Mouse (Mus musculus): ENCODE measurements at regions not wholly inside any gene's neighbourhood (a gene's known extent, or its start where the extent isn't known, plus 50 kb on each side); places are given as distances from the start of the nearest gene placed in this dataset.

DNA sequence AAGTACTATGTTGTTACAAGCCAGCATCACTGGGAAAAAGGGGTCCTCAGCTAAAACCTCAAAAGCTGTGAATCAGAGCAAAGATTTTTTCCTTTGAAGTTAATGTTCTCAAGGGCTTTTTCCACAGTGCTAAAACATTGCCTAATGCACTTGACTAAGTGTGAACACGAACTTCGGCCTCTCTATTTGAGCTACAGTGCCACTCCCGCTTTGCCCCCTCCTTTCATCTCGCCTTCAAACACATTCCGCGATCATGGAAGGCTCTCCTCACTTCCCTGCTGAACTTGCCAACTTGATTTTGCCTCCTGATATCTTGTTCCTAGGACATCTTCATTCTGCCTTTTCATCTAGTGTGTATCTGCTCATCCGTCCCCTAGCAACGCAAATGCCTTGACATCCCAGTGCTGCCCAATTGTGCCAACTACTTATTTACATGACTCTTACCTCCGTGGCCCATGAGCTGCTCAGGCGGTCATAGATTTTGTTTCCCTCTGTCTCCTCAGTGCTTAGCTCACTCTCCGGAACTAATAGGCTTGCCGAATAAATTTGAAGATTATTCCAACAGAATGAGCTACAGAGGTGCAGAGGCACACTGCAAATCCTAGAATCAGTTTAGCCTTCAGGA, 116.6 kb upstream of the Kcnip4 start:
- Histone ChIP-seq H3K9me3 (ENCODE audit: control insufficient read depth, low read length) (no peaks in the 10 kb centered on the region; the same call in 1 of the 2 replicates), H3K36me3 (ENCODE audit: control insufficient read depth, insufficient read depth, low read length) (no peaks in the 10 kb centered on the region), H3K9ac (ENCODE audit: low read length) (no peak overlapping the region), H3K27ac (replicated peaks; ENCODE audit: low read depth, low read length) (no peak overlapping the region), H3K27me3 (ENCODE audit: control insufficient read depth, insufficient read depth, low read length) (no peaks in the 10 kb centered on the region), H3K4me1 (ENCODE audit: control insufficient read depth, insufficient read depth, low read length) (no peaks in the 10 kb centered on the region), H3K4me2 (ENCODE audit: low read depth, severe bottlenecking) (no peak overlapping the region), H3K4me3 (ENCODE audit: low read depth, low read length) (no peak overlapping the region)
- ATAC-seq (ENCODE audit: insufficient number of reproducible peaks, low FRiP score, low TSS enrichment, low read depth), result no peak
- WGBS, result 88% methylated on average over 12 of the region's 12 CpGs
- no peak for DNase-seq (ENCODE audit: low spot score)

GRCm38 (mm10) chr5:49639637-49640036, 114.9 kb upstream of the Kcnip4 start:
- WGBS, result 87% methylated on average over 4 of the region's 4 CpGs
- H3K9me3 ChIP-seq (ENCODE audit: control insufficient read depth, low read length), result no peaks in the 10 kb centered on the region; the same call in 1 of the 2 replicates
- ATAC-seq (ENCODE audit: insufficient number of reproducible peaks, low FRiP score, low TSS enrichment, low read depth) (no peak), DNase-seq (ENCODE audit: low spot score) (no peak)
- H3K9ac ChIP-seq (ENCODE audit: low read length), result no peak overlapping the region
- H3K36me3 ChIP-seq (ENCODE audit: control insufficient read depth, insufficient read depth, low read length), result no peaks in the 10 kb centered on the region
- H3K4me2 ChIP-seq (ENCODE audit: low read depth, severe bottlenecking), result no peak overlapping the region
- no peak overlapping the region for H3K27ac ChIP-seq (replicated peaks; ENCODE audit: low read depth, low read length)
- no peaks in the 10 kb centered on the region for H3K4me1 ChIP-seq (ENCODE audit: control insufficient read depth, insufficient read depth, low read length)
- H3K4me3 ChIP-seq (ENCODE audit: low read depth, low read length), result no peak overlapping the region
- H3K27me3 ChIP-seq (ENCODE audit: control insufficient read depth, insufficient read depth, low read length), result no peaks in the 10 kb centered on the region

- Histone ChIP-seq H3K36me3 (ENCODE audit: control insufficient read depth, insufficient read depth, low read length) (no peaks in the 10 kb centered on the region), H3K4me1 (ENCODE audit: control insufficient read depth, insufficient read depth, low read length) (no peaks in the 10 kb centered on the region), H3K4me3 (ENCODE audit: low read depth, low read length) (no peak overlapping the region), H3K27ac (replicated peaks; ENCODE audit: low read depth, low read length) (no peak overlapping the region), H3K27me3 (ENCODE audit: control insufficient read depth, insufficient read depth, low read length) (no peaks in the 10 kb centered on the region), H3K9ac (ENCODE audit: low read length) (no peak overlapping the region), H3K9me3 (ENCODE audit: control insufficient read depth, low read length) (no peaks in the 10 kb centered on the region), H3K4me2 (ENCODE audit: low read depth, severe bottlenecking) (no peak overlapping the region)
- no peak for ATAC-seq (ENCODE audit: insufficient number of reproducible peaks, low FRiP score, low TSS enrichment, low read depth)
- WGBS, result 92% methylated on average over 1 of the region's 1 CpGs
- DNase-seq (ENCODE audit: low spot score), result no peak
These were observed 95.4 kb upstream of the Kcnip4 start for GRCm38 (mm10) chr5:49620152-49620551.

GRCm38 (mm10) chr5:49606761-49607160, 82.1 kb upstream of the Kcnip4 start:
- no peaks in the 10 kb centered on the region for H3K27me3 ChIP-seq (ENCODE audit: control insufficient read depth, insufficient read depth, low read length)
- H3K36me3 ChIP-seq (ENCODE audit: control insufficient read depth, insufficient read depth, low read length), result no peaks in the 10 kb centered on the region
- DNase-seq (ENCODE audit: low spot score) (no peak), ATAC-seq (ENCODE audit: insufficient number of reproducible peaks, low FRiP score, low TSS enrichment, low read depth) (no peak)
- no peak overlapping the region for H3K4me3 ChIP-seq (ENCODE audit: low read depth, low read length)
- no peak overlapping the region for H3K4me2 ChIP-seq (ENCODE audit: low read depth, severe bottlenecking)
- no peak overlapping the region for H3K27ac ChIP-seq (replicated peaks; ENCODE audit: low read depth, low read length)
- H3K9ac ChIP-seq (ENCODE audit: low read length), result no peak overlapping the region
- H3K9me3 ChIP-seq (ENCODE audit: control insufficient read depth, low read length), result no peaks in the 10 kb centered on the region
- H3K4me1 ChIP-seq (ENCODE audit: control insufficient read depth, insufficient read depth, low read length), result no peaks in the 10 kb centered on the region
- WGBS, result 41% methylated on average over 1 of the region's 1 CpGs

- H3K27me3 ChIP-seq (ENCODE audit: control insufficient read depth, insufficient read depth, low read length), result no peaks in the 10 kb centered on the region
- no peaks in the 10 kb centered on the region for H3K9me3 ChIP-seq (ENCODE audit: control insufficient read depth, low read length)
These were observed 56.1 kb upstream of the Kcnip4 start for GRCm38 (mm10) chr5:49580777-49581176.

GRCm38 (mm10) chr5:49575901-49576300, 51.2 kb upstream of the Kcnip4 start:
- H3K9me3 ChIP-seq (ENCODE audit: control insufficient read depth, low read length), result no peaks in the 10 kb centered on the region
- no peak overlapping the region for H3K4me3 ChIP-seq (ENCODE audit: low read depth, low read length)
- H3K4me1 ChIP-seq (ENCODE audit: control insufficient read depth, insufficient read depth, low read length), result no peaks in the 10 kb centered on the region
- 64% methylated on average over 2 of the region's 2 CpGs for WGBS
- H3K9ac ChIP-seq (ENCODE audit: low read length), result no peak overlapping the region
- no peak overlapping the region for H3K27ac ChIP-seq (replicated peaks; ENCODE audit: low read depth, low read length)
- no peak overlapping the region for H3K4me2 ChIP-seq (ENCODE audit: low read depth, severe bottlenecking)
- ATAC-seq (ENCODE audit: insufficient number of reproducible peaks, low FRiP score, low TSS enrichment, low read depth), result no peak
- no peak for DNase-seq (ENCODE audit: low spot score)
- H3K27me3 ChIP-seq (ENCODE audit: control insufficient read depth, insufficient read depth, low read length), result no peaks in the 10 kb centered on the region
- H3K36me3 ChIP-seq (ENCODE audit: control insufficient read depth, insufficient read depth, low read length), result no peaks in the 10 kb centered on the region

More at GRCm38 (mm10) chr5:49580777-49581176, 56.1 kb upstream of the Kcnip4 start:
- DNase-seq (ENCODE audit: low spot score) (no peak), ATAC-seq (ENCODE audit: insufficient number of reproducible peaks, low FRiP score, low TSS enrichment, low read depth) (no peak)
- Histone ChIP-seq H3K36me3 (ENCODE audit: control insufficient read depth, insufficient read depth, low read length) (no peaks in the 10 kb centered on the region), H3K4me2 (ENCODE audit: low read depth, severe bottlenecking) (no peak overlapping the region), H3K4me1 (ENCODE audit: control insufficient read depth, insufficient read depth, low read length) (no peaks in the 10 kb centered on the region), H3K4me3 (ENCODE audit: low read depth, low read length) (no peak overlapping the region), H3K27ac (replicated peaks; ENCODE audit: low read depth, low read length) (no peak overlapping the region), H3K9ac (ENCODE audit: low read length) (no peak overlapping the region)
- WGBS, result 86% methylated on average over 3 of the region's 3 CpGs
